Mouse (Mus musculus) layer of hippocampus, adult 8-10 months (tissue): ENCODE measurements around the gene Gimap1. TPM values are rescaled to one million over a fixed set of nuclear protein-coding genes. Genes with fewer than 3 reads are reported as not detected.
A peak's percentile ranks its signal among the peaks of the same experiment; 100 is the strongest.

Experiments used
- DNase-seq, 2 experiments: peaks; one replicate each; pipeline ENCODE4 v3.0.0; 2022; ENCODE audit warnings: low spot score in 2 of 2
- total RNA-seq, 4 experiments: library from RNA; stranded (reverse); gene quantifications; 2 replicates each; pipeline ENCODE4 v1.2.4; 2022

Gene Gimap1
- total RNA-seq = 1 to 10 TPM in 3 of 4 experiments, under 1 TPM in 1; 0.85 to 2.5 (median 1.6) TPM

DNA sequence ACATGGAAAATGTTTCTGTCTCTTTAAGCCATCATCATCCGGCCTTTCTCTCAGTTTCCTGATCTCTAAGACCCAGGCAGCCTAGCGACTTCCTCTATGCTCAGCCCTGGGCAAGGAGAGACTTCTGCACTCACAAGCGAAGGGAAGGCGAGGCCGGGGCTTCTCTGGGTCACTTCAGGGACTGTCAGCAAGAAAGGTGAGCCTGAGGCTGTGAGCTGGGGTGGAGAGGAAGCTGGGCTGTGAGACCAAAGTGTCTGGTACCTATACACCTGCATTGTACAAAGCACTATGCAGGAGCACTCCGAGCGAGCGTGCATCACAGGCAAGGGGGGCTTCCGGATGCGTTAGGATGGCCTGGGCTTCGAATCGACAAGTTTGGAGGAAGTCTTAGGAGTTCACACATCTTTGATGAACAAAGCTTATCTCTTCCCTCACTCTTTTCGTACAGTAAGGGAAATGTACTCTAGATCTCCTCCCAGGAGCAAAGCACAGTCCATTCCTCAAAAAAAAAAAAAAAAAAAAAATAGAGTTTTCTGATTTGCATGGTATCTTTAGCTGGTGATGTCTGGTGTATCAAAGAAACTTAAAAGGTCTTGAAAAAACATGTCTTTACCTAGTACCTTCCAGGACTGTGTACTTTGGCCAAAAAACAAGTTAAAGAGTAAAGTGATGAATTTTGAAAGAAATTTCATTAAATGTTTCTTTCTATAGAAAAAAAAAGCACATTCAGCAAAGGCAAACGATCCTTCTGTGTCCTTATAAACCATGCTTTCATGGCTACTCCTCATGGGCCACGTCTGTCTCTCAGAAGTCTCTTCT is at the start of gene Gimap1:
Gene Gimap1 (plus strand): TSS at position 94 of the 819 bp plus-strand sequence.
- no peak for DNase-seq

GRCm38 (mm10) chr6:48689320-48689719 is 49.5 kb upstream of the Gimap1 start:
- no peak for DNase-seq

DNA sequence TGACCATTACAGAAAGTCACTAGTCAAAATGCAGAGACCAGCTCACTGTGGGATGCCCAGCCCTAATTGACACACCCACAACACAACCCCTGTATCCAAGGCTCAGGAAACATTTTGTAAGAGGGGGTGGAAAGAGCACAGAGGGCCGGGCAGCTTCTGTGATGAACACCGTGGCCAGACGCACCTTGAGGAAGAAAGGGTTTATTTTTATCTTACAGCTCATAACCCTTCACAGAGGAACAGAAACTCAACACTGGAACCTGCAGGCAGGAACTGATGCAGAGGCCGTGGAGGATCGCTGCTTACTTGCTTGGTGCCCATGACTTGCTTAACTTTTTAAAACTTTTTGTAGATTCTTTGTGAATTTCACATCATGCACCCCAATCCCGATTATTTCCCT is 45.9 kb upstream of the Gimap1 start:
- no peak for DNase-seq

DNA sequence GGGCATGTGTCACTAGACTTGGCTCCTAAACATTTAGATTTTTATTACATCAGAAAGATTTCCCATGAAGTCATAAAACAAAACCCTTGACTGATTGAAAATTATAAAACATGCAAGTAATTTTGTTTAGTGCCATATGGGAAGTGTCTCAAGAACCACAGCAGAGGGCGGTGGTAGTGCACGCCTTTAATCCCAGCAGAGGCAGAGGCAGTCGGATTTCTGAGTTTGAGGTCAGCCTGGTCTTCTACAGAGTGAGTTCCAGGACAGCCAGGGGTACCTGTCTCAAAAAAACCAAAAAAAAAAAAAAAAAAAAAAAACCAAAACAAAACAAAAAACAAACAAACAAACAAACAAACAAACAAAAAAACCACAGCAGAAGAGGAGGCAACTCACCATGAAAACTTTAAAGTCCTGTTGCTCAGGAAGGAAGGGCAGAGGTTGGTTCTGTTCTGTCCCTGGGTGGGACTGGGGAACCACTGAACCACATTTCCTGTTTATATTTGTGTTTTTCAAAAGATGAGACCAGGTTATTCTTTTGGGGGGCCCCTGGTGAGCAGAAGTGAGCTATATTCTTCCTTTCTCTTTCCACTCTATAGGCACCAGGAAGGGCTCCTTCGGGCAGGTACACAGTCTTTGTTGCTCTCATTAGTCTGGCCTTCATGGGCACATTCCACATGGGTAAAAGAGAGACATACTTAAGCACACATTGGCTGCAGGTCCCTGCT is 41.9 kb upstream of the Gimap1 start:
- no peak for DNase-seq

- DNase-seq = no peak
These were observed 41.3 kb upstream of the Gimap1 start for GRCm38 (mm10) chr6:48697555-48697930.

DNA sequence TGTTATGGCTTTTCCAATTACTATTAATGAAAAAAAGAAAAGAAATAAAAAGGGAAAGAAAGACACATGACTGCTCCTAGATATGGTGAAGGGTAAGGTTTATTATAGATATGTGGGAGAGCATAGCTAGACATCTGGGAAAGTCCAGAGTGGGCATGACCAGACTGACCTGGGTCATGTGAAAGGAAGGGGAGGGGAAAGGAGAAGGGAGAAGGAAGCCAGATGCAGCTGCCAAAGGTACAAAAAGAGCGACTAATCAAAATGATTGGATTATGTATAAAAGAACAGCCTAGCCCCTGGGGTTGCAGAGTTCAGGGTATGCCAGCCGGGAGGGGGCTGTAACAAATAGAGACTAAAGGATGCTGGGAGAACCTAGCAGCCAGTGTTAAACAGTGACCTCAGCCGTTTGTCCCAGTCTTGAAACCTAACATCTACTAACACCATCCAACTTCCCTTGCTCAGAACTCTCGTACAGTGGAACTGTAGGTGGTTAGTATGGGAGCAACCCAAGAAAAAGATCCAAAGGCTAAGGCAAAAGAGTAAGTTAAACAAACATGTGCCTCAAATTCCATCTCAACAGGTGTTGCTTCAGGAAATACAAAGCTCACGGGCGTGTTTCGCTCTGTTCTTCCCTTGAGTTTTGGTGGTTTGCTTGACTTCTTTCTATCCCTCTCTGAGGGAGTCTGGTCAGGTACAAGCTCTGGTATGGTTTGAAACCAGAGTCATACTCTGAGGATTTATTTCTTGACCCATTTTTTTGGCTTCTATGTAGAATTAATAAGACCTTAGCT is 40.6 kb upstream of the Gimap1 start:
- DNase-seq = no peak

DNA sequence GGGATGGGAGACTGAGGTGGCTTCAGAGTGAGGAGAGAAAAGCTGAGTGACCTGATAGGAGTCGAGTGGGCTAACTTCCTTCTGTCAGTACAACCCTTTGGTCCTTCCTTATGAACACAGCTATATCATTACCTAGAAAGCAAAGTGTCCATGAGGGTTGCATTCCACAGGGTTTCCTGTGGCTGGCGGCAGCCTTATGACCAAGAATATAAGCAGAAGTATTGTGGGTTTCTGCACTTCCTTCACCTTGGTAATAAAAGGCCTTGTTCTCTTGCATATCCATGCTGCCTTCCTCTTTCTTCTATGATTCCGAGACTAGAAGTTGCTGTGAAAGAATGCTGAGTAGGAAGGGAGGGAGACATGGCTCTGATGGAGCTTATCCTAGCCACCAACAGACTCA is 40.0 kb upstream of the Gimap1 start:
- DNase-seq = no peak

DNA sequence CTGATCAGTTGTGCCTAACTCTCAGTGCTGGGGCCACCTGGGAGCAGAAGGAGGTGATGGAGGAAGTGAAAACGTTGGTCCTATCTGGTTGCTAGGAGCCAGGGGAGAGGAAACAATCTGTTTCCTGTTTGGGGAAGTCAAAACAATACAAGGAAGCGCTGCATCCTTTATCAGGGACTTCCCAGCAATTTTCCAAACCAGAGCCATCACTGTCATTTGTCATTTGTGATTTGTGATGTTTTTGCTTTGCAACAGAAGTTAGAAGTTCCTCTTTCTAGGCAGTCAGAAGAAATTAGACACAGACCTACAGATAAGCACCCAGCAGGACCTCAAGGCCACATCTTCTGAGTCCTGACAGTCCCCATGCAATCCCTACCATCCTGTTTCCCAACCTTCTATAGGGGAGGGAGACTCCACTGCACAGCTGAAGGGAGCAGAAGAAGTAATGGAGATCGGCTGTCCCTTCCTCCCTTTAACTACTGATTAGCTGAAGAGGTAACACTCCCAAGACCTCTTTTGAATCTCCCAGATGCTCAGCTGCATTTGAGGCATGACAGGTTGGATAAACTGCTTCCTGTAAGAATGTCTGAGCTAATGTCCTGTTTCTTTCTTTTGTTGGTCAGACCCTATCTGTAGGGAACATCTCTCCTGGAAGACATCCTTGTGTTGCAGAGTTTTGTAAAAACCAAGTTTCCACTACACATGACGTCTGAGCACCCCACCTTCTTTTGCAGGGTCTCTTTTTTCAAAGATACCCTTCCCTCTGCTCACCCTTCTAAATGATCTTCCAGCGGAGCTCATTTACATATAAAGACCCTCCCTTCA is 38.4 kb upstream of the Gimap1 start:
- no peak for DNase-seq

DNA sequence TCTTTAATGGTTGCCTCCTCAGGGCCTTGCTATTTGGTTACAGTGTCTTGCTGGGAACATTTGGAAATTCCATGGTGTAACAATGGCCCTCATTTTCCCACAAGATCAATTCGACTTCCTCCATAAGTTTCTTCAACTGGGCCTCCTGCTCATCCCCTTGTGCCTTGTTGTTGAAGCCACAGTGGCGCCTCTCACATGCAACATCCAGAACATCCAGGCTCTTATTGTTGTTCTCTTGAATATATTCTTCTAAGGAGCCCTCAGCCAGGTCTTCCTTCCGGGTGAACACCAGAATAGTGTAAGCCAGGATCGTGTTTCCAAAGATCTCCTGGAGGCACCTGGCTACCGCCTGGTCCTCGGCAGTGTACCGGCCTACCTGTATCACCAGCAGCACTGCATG is 36.7 kb upstream of the Gimap1 start:
- DNase-seq = no peak

GRCm38 (mm10) chr6:48702601-48703000 is 36.3 kb upstream of the Gimap1 start:
- no peak for DNase-seq

DNA sequence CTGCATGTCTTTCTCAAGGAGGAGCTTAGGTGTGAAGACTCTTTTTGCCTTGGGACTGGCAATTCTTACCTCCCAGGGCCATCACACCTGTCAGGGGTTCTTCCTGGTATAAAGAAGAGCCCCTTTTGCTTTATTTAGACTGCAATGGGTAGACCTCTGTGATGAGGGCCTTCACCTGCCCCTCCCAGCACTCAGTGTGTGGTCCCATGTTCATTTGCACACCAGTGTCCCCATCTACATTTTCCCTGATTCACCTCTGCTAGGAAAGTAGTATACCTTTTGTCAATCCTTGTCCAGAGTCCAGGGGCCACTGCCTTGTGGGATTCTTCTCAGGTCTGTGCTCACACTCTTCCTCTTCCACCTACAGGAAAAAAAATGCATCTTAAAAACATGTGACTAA is 34.7 kb upstream of the Gimap1 start:
- DNase-seq = no peak

DNA sequence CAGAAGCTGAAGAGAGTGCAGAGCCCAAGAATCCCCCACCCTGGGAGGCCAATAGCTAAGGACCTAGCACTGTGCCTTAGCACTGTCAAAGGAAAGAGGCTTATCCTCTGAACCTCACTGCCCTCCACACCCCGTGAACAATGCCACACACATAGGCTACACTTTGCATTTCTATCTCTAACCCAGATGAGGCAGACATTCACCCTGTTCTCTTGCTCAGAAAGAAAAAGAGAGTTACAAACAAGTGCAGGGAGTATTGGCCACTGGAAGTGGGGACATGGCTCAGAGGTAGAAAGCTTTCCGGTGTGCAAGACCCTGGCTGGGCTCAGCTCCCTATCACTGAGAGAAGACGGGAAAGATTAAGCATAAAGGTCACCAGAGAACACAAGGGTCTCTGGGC is 32.7 kb upstream of the Gimap1 start:
- DNase-seq = no peak

GRCm38 (mm10) chr6:48718455-48718854 is 20.4 kb upstream of the Gimap1 start, which contains the start of the genes Gm28053 and Gimap7:
Gm28053 (plus strand) TSS chr6:48718607.
Gimap7 (plus strand) TSS chr6:48718621.
- DNase-seq = no peak

DNA sequence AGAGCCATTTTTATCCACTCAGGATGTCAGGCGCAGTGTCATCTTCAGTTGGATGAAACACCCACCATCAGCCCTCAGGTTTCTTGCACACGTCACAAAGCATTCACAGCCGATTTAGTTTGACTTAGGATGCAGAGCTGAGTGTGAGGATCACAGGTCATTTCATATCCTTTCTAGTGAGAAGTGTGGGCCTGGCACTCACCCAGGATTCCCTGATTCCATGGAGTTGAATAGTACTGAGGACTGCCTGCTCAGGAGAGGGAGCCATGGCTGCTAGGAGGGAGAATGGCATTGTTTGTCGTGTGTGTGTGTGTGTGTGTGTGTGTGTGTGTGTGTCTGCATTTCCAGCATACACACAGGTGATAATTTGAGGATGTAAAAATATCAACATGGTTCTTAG is 18.5 kb upstream of the Gimap1 start:
- DNase-seq = no peak

- DNase-seq = no peak
These were observed 15.4 kb upstream of the Gimap1 start for GRCm38 (mm10) chr6:48723468-48723867.

- DNase-seq = peak in 1 of 2 experiments; percentile 8
These were observed 13.4 kb upstream of the Gimap1 start for GRCm38 (mm10) chr6:48725476-48725875.

DNA sequence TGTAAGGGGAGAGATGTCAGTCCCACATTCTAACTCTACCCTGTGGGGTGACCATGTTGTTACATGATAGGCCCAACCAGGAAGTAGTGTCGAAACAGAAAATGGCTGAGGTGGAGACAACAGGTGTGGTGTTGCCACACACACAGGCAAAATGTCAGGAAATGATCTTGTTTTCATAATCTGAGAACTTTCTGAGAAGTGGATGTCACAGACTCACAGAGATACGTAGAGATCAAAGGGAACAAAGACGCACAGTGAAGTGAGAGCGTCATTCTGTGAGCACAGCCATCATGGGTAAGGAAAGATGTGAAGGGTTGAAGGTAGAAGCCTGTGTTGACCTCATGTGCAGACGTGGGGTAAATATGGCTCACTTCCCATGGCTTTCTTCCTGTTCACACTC is 11.1 kb upstream of the Gimap1 start:
- DNase-seq = no peak

- no peak for DNase-seq
These were observed 6.0 kb upstream of the Gimap1 start for GRCm38 (mm10) chr6:48732864-48733304.

DNA sequence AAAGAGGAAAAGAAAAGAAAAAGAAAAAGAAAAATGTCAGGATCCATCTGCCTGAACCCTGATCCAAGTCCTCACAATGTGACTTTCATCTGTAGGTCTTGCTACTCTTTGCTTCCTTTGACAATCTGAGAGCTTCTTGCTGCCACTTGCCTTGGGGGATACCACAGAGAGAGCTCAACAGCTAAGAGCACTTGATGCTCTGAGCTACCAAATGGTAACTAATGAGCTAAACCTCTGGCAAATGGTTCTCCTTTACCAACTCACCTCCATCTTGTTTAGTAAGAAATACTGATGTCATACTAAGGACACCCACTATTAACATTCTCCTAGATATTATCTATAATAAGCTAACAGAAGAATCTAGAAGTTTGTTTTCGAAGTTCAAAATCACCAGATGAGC is 5.2 kb upstream of the Gimap1 start:
- DNase-seq = no peak

GRCm38 (mm10) chr6:48737053-48737452 is 1.8 kb upstream of the Gimap1 start:
- no peak for DNase-seq

DNA sequence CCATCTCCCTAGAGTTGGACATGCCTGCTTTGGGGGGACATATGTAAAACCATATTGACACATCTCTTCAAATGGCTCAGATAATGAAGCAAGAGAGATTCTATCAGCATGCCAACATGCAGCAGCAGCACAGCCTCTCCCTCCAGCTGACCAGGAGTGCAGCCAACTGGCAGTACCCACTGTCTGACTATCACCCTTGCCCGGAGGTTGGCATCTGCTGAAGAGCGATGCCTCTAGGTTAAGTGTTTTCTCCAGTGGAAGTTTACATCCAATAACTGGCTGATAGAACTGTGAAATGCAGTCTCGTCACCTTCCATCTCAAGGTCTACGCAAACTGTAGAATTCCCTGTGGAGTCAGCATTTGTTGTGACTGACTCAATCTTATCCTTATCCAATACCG is 1.2 kb upstream of the Gimap1 start:
- no peak for DNase-seq
